Mouse (Mus musculus) common myeloid progenitor, adult 5-6 weeks (primary cell): ENCODE results near the gene Acot12. TPM values are rescaled to one million over a fixed set of nuclear protein-coding genes. Genes with fewer than 3 reads are reported as not detected.
A peak's percentile ranks its signal among the peaks of the same experiment; 100 is the strongest.
"Not testable (repeated sequence)": the region's sequence is repeated elsewhere in the genome, so short reads cannot be mapped to it uniquely, and the experiment has no call there.

ENCODE experiments used
- ATAC-seq: replicated peaks from 2 replicates; pipeline ENCODE4 v1.8.0; 2016; ENCODE audit warnings: low read depth, mild to moderate bottlenecking, moderate TSS enrichment, inconsistent platforms; ENCODE audit not compliant: poor library complexity, severe bottlenecking
- total RNA-seq: library from RNA; stranded (forward); fragments of 200-1000, 187-1606 nt; gene quantifications from 2 replicates; pipeline ENCODE4 v1.2.3, GENCODE M21; 2017

Acot12 gene
- total RNA-seq, 1 experiment from 2014 or later = not detected

GRCm38 (mm10) chr13:91758316-91759048 is 17.2 kb downstream of the Acot12 start:
- no peak for ATAC-seq

- ATAC-seq = no peak
These were observed 18.5 kb downstream of the Acot12 start for GRCm38 (mm10) chr13:91759791-91760190.

DNA sequence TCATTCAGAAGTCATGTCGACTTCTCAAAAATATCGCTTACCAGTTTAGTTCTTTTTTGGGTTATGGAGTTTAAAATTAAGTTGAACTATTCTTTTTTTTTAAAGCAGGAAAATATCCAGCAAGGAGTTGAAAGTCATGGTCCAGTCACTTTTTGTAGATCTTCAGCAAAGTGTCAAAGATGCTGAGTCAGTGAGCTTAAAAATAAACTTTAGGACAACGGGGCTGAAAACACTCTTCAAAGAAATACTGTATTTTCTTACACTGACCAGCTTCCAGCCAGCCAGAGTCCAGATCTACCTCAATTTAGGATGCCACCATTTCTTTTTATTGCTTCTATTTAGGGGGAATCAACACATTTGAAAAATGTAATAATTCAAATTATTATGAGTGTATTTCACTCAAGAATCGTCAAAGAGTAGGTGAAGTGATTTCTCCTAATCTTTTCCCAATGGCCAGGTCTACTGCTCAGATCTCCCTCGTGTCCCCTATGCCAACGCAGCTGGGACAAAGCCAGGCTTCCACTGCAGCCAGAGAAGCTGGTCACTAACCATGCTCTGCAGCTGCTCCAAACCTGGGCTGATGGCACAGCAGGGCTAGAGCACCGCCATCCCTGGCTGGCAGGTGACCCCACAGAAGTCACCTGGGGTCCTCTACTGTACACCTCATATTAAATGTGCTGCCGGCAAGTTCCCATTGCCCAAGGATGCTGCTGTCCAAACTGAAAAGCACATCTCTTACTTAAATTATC is 19.2 kb downstream of the Acot12 start:
- no peak for ATAC-seq

DNA sequence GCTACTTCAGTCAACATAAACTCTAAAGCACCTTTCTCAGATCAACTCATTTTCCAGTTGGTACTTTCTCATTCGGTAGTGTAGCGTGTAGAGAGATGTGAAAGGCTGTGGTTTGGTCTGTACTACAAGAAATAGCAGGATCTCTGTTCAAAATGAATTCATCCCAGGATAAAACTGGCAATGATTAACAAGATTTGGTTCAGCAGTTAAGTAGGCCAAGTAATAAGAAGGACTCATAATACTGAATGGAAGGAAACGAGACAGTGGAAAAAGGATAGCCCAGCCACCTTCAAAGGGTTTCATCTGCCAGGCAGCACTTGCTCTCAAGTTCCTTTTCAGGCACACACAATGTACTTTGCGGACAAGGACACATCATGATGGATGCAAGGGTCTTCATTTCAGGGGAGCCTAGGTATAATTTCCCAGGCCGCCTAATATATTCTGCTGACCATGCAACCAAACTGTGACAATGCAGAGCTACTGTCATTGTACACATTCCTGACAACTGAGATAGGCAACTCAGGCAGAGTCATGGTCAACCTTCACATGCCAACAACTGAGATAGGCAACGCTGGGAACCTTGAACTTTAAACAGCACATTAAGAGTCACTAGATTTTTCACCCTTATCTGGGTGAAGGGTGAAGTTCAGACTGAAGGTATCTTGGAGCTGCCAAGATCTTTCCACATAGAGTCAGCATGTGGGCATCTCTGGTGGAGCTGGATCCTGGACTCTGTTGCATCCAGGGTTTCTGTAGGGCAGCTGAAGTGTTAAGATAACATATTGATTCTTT is 20.5 kb downstream of the Acot12 start:
- no peak for ATAC-seq

- not testable (repeated sequence) for ATAC-seq
These were observed 22.3 kb downstream of the Acot12 start for GRCm38 (mm10) chr13:91763654-91764053.

DNA sequence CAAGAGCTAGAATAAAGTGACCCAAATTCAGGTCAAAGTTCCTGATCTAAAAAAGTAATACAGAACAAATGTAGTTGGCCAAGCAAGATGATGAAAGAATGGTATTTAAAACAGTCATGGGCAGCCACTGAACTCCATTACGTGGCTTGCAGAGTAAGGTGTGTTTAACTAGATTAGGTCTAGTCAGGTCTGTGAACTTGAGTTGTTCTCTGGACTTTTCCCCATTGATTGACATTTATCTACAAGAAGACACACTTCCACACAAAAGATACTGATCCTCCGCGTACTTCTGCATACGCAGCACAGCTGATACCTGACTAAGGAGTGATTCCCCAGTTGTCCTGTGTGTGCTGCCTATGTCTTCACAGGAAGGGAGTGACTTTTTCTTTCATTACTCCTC is 24.3 kb downstream of the Acot12 start:
- no peak for ATAC-seq

DNA sequence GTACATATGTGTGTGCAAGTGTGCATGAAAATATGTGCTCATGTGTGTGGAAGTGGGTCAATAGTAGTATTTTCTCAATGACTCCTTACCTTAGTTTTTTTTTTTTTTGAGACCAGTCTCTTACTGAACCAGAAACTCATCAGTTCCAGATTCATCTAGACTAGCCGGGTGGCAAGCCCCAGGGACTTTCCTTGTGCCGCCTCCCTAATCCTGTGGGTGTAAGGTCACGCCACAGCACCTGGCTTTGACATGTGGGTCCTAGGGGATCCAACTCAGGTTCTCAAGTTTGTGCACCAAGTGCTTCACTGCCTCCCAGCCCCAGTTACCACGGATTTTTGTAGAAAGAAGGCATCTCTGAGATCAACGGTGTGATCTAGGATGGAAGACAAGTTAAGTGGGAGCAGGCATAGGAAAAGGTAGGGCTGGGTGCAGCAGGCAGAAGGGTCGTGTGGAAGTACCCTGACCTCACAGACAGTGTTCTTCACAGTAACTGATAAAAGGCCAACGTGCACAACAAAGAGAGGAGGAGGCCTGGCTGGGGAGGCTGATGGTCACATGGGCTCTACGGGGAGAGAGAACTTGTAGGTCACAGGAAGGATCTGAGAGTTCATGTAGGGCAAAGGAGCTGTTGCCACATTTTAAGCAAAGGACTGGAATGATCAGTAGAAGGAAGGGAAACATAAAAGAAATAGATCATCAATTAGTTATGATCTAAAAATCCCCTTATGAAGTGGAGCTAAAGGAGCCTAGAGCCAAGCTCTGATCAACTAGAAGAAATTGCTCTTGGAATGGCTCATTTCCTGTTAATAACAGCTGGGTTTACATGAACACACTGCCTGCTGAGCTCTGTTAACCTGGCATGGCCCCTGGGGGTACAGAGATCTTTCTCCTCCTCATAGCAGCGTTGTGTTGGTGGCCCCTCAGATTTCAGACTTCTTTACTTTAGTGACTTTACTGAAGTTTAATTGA is 27.7 kb downstream of the Acot12 start:
- ATAC-seq = no peak

- ATAC-seq = no peak
These were observed 36.8 kb downstream of the Acot12 start for GRCm38 (mm10) chr13:91778092-91778491.

GRCm38 (mm10) chr13:91779892-91780291 is 38.6 kb downstream of the Acot12 start:
- peak; percentile 99 for ATAC-seq

DNA sequence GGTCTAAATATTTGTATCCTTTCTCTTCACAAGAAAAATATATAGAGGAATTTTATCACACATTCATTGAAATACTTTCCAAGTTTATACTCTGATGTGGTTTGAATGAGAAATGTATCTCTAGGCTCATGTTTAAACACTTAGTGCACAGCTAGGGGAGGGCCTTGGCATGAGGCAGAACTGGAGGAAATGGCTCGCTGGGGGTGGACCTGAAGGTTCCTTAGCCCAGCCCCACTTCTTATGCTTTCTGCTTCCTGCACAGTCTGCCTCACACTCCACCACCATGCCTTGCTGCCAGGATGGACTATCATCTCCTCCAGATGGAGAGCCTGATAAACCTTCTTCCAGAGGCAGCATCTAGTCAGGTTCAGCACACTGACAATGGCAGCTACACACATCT is 50.7 kb downstream of the Acot12 start:
- no peak for ATAC-seq

- no peak for ATAC-seq
These were observed 53.7 kb downstream of the Acot12 start for GRCm38 (mm10) chr13:91794926-91795436.

- ATAC-seq = no peak
These were observed 54.3 kb downstream of the Acot12 start for GRCm38 (mm10) chr13:91795593-91795992.

DNA sequence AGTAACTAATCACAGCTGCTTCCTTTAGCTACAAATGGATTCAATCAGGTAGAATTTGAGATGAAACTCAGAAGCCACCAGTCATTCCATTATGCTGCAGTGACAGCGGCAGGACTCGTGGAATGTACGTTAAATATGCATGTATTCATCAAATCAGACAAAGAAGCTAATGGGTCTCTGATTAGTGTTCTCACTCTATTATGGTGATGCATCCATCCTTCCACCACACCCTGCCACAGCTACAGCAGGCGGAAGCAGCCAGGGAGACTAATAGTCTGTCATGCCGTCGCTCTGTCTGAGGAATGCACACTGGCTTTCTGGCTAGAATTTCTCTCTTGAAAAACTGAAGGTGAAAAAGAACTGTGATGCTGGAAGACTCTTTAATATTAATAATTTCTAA is 54.7 kb downstream of the Acot12 start:
- ATAC-seq = no peak

- ATAC-seq = no peak
These were observed 55.6 kb downstream of the Acot12 start for GRCm38 (mm10) chr13:91796916-91797315.

DNA sequence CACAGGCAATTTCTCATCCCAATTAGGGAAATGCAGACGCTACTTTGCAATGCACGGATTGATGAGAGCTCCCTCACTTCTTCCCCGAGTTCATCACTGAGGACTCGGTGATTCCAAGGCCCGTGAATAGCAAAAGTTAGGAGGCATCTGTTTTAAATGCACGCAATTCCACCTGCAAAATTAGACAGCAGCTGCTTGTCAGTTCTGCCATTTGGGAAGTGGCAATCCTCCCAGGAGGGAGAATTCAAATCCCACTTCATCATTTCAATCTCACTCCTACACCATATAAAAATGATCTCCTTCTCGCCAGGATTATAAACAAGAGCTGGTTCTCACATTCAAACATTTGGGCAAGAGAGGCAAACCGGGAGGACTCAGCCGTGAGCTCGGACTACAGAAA is 56.1 kb downstream of the Acot12 start:
- ATAC-seq = no peak

DNA sequence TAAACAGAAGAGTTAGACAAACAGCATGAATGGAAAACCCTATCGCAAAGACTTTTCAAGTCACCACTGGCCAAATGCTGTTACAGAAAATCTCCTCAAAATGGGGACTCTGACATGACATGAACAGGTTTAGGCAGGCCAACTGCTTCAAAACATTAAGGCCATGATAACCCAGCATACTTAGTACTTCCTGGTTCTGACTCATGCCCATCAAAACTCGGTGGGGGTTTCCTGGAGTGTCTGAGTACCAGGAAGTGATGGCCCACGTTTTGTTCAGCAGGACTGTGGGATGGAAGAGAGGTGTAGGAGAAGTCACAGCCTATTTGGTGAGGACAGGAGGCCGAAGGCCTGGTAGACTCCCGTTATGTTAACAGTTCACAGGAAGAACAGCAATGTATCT is 60.4 kb downstream of the Acot12 start:
- no peak for ATAC-seq

GRCm38 (mm10) chr13:91807155-91807839 is 66.0 kb downstream of the Acot12 start, which contains the start of gene Zcchc9:
Gene Zcchc9, minus strand, starts transcription at chr13:91807705.
- peak; percentile 95 for ATAC-seq

- ATAC-seq = peak; percentile 47; the same call in 1 of the 2 replicates
These were observed 66.7 kb downstream of the Acot12 start for GRCm38 (mm10) chr13:91807874-91808575.
